Mouse (Mus musculus): ENCODE data around the gene Dnase1l3. TPM values are rescaled to one million over a fixed set of nuclear protein-coding genes. Genes with fewer than 3 reads are reported as not detected.

Gene Dnase1l3
- polyA plus RNA-seq, 1 experiment from 2014 or later = 0.07 TPM

Other genes with a start within 250 kb of the Dnase1l3 start
- not detected in 2 replicates for gene Gm26661, start 203.0 kb downstream of the Dnase1l3 start, polyA plus RNA-seq (2016; fragmentation: Nextera tagmentation; extraction: Ambion mirVana)
- 17.2 and 19.8 TPM in 2 replicates for gene Flnb, start 176.6 kb downstream of the Dnase1l3 start, polyA plus RNA-seq (2016; fragmentation: Nextera tagmentation; extraction: Ambion mirVana)
- gene Gm45521, start 37.3 kb downstream of the Dnase1l3 start, polyA plus RNA-seq (2016; fragmentation: Nextera tagmentation; extraction: Ambion mirVana) = 0.56 and 0.85 TPM in 2 replicates
- 14.8 and 15.1 TPM in 2 replicates for gene Abhd6, start 8.3 kb upstream of the Dnase1l3 start, polyA plus RNA-seq (2016; fragmentation: Nextera tagmentation; extraction: Ambion mirVana)
- gene Rpp14, start 85.8 kb upstream of the Dnase1l3 start, polyA plus RNA-seq (2016; fragmentation: Nextera tagmentation; extraction: Ambion mirVana) = 47.1 and 50.6 TPM in 2 replicates
- 19.8 and 23.8 TPM in 2 replicates for gene Pxk, start 103.6 kb upstream of the Dnase1l3 start, polyA plus RNA-seq (2016; fragmentation: Nextera tagmentation; extraction: Ambion mirVana)
- gene Pdhb, start 178.5 kb upstream of the Dnase1l3 start, polyA plus RNA-seq (2016; fragmentation: Nextera tagmentation; extraction: Ambion mirVana) = 212 and 213 TPM in 2 replicates
- gene Kctd6, start 219.6 kb upstream of the Dnase1l3 start, polyA plus RNA-seq (2016; fragmentation: Nextera tagmentation; extraction: Ambion mirVana) = 3.8 and 4.0 TPM in 2 replicates

Measured in hindbrain, embryonic 10.5 days (tissue).